In the genomic region with DNA sequence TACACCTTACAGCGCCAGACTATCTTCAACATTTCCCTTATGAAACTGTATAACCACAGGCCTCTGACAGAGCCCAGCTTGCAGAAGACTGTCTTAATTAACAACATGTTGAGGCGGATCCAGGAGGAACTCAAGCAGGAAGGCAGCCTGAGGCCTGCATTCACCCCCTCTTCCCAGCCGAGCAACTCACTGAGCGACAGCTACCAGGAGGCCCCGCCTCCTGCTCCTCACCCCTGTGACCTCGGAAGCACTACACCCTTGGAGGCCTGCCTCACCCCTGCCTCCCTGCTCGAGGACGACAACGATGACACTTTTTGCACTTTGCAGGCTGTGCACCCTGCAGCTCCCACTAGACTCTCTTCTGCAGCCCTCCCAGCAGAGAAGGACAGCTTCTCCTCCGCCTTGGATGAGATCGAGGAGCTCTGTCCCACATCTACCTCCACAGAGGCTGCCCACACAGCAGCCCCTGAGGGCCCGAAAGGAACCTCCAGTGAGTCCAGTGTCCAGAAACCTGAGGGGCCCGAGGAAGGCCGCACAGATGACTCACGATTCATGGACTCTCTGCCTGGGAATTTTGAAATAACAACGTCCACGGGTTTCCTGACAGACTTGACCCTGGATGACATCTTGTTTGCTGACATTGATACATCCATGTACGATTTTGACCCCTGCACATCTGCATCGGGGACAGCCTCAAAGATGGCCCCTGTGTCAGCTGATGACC, we compare ENCODE assay signal across 9 mouse cellular contexts.
DNase-seq lines count a peak whose midpoint lies in the region; ATAC-seq and TF ChIP-seq lines count a peak whose summit lies in the region.
"Had no signal": no experiment of that assay in that cellular context is flagged by ENCODE, and none has a peak within 500 bp of the region (broad histone marks: within the 10 kb centered on the region; RNA-seq: fewer than 3 reads in every experiment).

No protein-coding gene starts in this region.

- H3K36me3 ChIP-seq in hindbrain, embryonic 10.5 days = peaks cover 10% of the 10 kb centered on the region
- H3K36me3 ChIP-seq in hindbrain, embryonic 14.5 days (replicated peaks; ENCODE audit: control insufficient read depth, insufficient read depth) = peaks cover 8% of the 10 kb centered on the region
- H3K36me3 ChIP-seq in hindbrain, postnatal 0 days (ENCODE audit: insufficient read depth, low read length) = no peaks in the 10 kb centered on the region
- peaks cover 18% of the 10 kb centered on the region for H3K36me3 ChIP-seq in liver, embryonic 16.5 days (ENCODE audit: control insufficient read depth, insufficient read depth)

- no peaks in the 10 kb centered on the region for H3K27me3 ChIP-seq in hindbrain, embryonic 10.5 days (ENCODE audit: insufficient read depth, poor library complexity, severe bottlenecking)
- H3K27me3 ChIP-seq in hindbrain, embryonic 14.5 days (ENCODE audit: control insufficient read depth, insufficient read depth, low read length) = no peaks in the 10 kb centered on the region
- H3K27me3 ChIP-seq in hindbrain, postnatal 0 days (ENCODE audit: insufficient read depth, low read length) = no peaks in the 10 kb centered on the region
- no peaks in the 10 kb centered on the region for H3K27me3 ChIP-seq in liver, embryonic 16.5 days (ENCODE audit: control insufficient read depth, insufficient read depth, low read depth, low read length)
- H3K27me3 ChIP-seq: Patski had no signal

- 31% methylated on average over 19 of the region's 19 CpGs for WGBS in hindbrain, embryonic 10.5 days
- 42% methylated on average over 19 of the region's 19 CpGs for WGBS in hindbrain, embryonic 14.5 days
- 49% methylated on average over 19 of the region's 19 CpGs for WGBS in hindbrain, postnatal 0 days
- WGBS in liver, embryonic 16.5 days (ENCODE audit: insufficient replicate concordance) = 72% methylated on average over 19 of the region's 19 CpGs

- no peaks in the 10 kb centered on the region for H3K9me3 ChIP-seq in hindbrain, embryonic 10.5 days
- no peaks in the 10 kb centered on the region for H3K9me3 ChIP-seq in hindbrain, embryonic 14.5 days (ENCODE audit: control insufficient read depth, low read length)
- no peaks in the 10 kb centered on the region for H3K9me3 ChIP-seq in hindbrain, postnatal 0 days (ENCODE audit: low read length)
- H3K9me3 ChIP-seq in liver, embryonic 16.5 days (replicated peaks; ENCODE audit: control insufficient read depth, low read length) = no peaks in the 10 kb centered on the region

- H3K4me2 ChIP-seq in hindbrain, embryonic 14.5 days (replicated peaks) = no peak overlapping the region
- no peak overlapping the region for H3K4me2 ChIP-seq in hindbrain, postnatal 0 days (ENCODE audit: low read depth, low read length)
- H3K4me2 ChIP-seq in liver, embryonic 16.5 days (ENCODE audit: low read depth, low read length) = no peak overlapping the region

- H3K9ac ChIP-seq in hindbrain, embryonic 14.5 days = no peak overlapping the region
- H3K9ac ChIP-seq in hindbrain, postnatal 0 days (replicated peaks; ENCODE audit: low read length) = no peak overlapping the region
- no peak overlapping the region for H3K9ac ChIP-seq in liver, embryonic 16.5 days (ENCODE audit: low read depth, low read length)

- peak; percentile 76 for DNase-seq in hindbrain, embryonic 10.5 days (ENCODE audit: low spot score)
- DNase-seq in hindbrain, embryonic 14.5 days (ENCODE audit: low spot score) = no peak
- peak; percentile 73 for DNase-seq in adrenal gland, postnatal 14 days
- DNase-seq in hindbrain, postnatal 0 days (ENCODE audit: low spot score) = no peak
- no peak for DNase-seq in spleen, postnatal 36 days (ENCODE audit: low spot score in 2 of 2)
- no peak for DNase-seq in layer of hippocampus, adult 9-11 months
- no peak for DNase-seq in thymus, postnatal 25 days

- no peak for ATAC-seq in hindbrain, embryonic 14.5 days (ENCODE audit: low FRiP score)
- peak; percentile 31; the same call in 1 of the 2 replicates for ATAC-seq in hindbrain, postnatal 0 days
- peak; percentile 7; the same call in 1 of the 2 replicates for ATAC-seq in liver, embryonic 16.5 days (ENCODE audit: low read depth)
- ATAC-seq: Patski had no signal

- TF ChIP-seq CTCF in hindbrain, postnatal 0 days (IDR thresholded peaks at IDR 0.05; ENCODE audit: low read depth) = no peak

- H3K4me1 ChIP-seq in hindbrain, embryonic 10.5 days (replicated peaks) = peaks cover 88% of the 10 kb centered on the region
- H3K4me1 ChIP-seq in hindbrain, embryonic 14.5 days (replicated peaks; ENCODE audit: control insufficient read depth, insufficient read depth, low read length) = peaks cover 54% of the 10 kb centered on the region
- H3K4me1 ChIP-seq in hindbrain, postnatal 0 days (ENCODE audit: insufficient read depth, low read length) = peaks cover 13% of the 10 kb centered on the region; the same call in 1 of the 2 replicates
- H3K4me1 ChIP-seq in liver, embryonic 16.5 days (ENCODE audit: control insufficient read depth, low read depth, low read length) = no peaks in the 10 kb centered on the region; the same call in 1 of the 2 replicates

- no peak overlapping the region for H3K4me3 ChIP-seq in hindbrain, embryonic 10.5 days
- H3K4me3 ChIP-seq in hindbrain, embryonic 14.5 days (replicated peaks; ENCODE audit: low read length) = no peak overlapping the region
- H3K4me3 ChIP-seq in hindbrain, postnatal 0 days (ENCODE audit: low read length) = no peak overlapping the region
- H3K4me3 ChIP-seq in liver, embryonic 16.5 days (ENCODE audit: low read depth, low read length) = no peak overlapping the region

- H3K27ac ChIP-seq in hindbrain, embryonic 10.5 days = peak overlapping the region; percentile 84
- no peak overlapping the region for H3K27ac ChIP-seq in hindbrain, embryonic 14.5 days
- H3K27ac ChIP-seq in hindbrain, postnatal 0 days = no peak overlapping the region
- H3K27ac ChIP-seq in liver, embryonic 16.5 days (ENCODE audit: low read length) = no peak overlapping the region

Comparison
In these comparisons a context has a peak if more than half of its experiments do, and no peak if none do; other contexts are left out.
1. DNase-seq: peak in hindbrain, embryonic 10.5 days (single experiment) and adrenal gland, postnatal 14 days (single experiment); none in hindbrain, embryonic 14.5 days (single experiment), hindbrain, postnatal 0 days (single experiment), spleen, postnatal 36 days (0 of 2), layer of hippocampus, adult 9-11 months (single experiment) and thymus, postnatal 25 days (single experiment).